Mouse (Mus musculus): ENCODE data around the gene Gid4. TPM values are rescaled to one million over a fixed set of nuclear protein-coding genes. Genes with fewer than 3 reads are reported as not detected.

The Gid4 gene
- polyA plus RNA-seq (2012; rRNA removed; ENCODE audit: low replicate concordance) = 33.0 and 36.6 TPM in 2 replicates

GRCm38 (mm10) chr11:60416963-60417716, at the start of gene Gid4:
Gid4 (plus strand) TSS chr11:60417145.

GRCm38 (mm10) chr11:60417717-60418472, 950 bp downstream of the Gid4 start, which contains the start of gene Atpaf2:
Atpaf2 (minus strand) TSS chr11:60418457.

GRCm38 (mm10) chr11:60454080-60454744, 37.3 kb downstream of the Gid4 start, which contains the start of gene Drg2:
Drg2 (plus strand) TSS chr11:60454591.

GRCm38 (mm10) chr11:60469039-60469438, 52.1 kb downstream of the Gid4 start, which contains the start of gene Myo15:
Myo15 (plus strand) TSS chr11:60469339.

Other genes starting within 250 kb of the Gid4 start
- 375 and 414 TPM in 2 replicates for gene Srebf1, start 194.6 kb upstream of the Gid4 start, polyA plus RNA-seq (2012; rRNA removed; ENCODE audit: low replicate concordance)
- 68.8 and 80.2 TPM in 2 replicates for gene Tom1l2, start 64.2 kb upstream of the Gid4 start, polyA plus RNA-seq (2012; rRNA removed; ENCODE audit: low replicate concordance)
- gene Drc3, start 63.8 kb upstream of the Gid4 start, polyA plus RNA-seq (2012; rRNA removed; ENCODE audit: low replicate concordance) = 0.79 and 3.1 TPM in 2 replicates
- gene Atpaf2, start 1.3 kb downstream of the Gid4 start, polyA plus RNA-seq (2012; rRNA removed; ENCODE audit: low replicate concordance) = 55.6 and 101 TPM in 2 replicates
- 66.9 and 78.0 TPM in 2 replicates for gene Drg2, start 37.4 kb downstream of the Gid4 start, polyA plus RNA-seq (2012; rRNA removed; ENCODE audit: low replicate concordance)
- gene Myo15, start 52.2 kb downstream of the Gid4 start, polyA plus RNA-seq (2012; rRNA removed; ENCODE audit: low replicate concordance) = 0.10 and 0.27 TPM in 2 replicates
- gene Alkbh5, start 119.2 kb downstream of the Gid4 start, polyA plus RNA-seq (2012; rRNA removed; ENCODE audit: low replicate concordance) = 32.2 and 34.9 TPM in 2 replicates